Mouse (Mus musculus) embryonic facial prominence, embryonic 10.5 days (tissue): Measurements from ENCODE around the gene Tada2b. TPM values are rescaled to one million over a fixed set of nuclear protein-coding genes. Genes with fewer than 3 reads are reported as not detected.

Source experiments
- DNase-seq: peaks from one replicate; pipeline ENCODE4 v3.0.0-alpha.2; 2017; ENCODE audit warnings: low spot score
- H3K27ac ChIP-seq: fragments of 300-500 bp; sonication (generic); replicated peaks from 2 replicates; pipeline ENCODE4 v1.5.1; 2016; ENCODE audit warnings: mild to moderate bottlenecking
- H3K27me3 ChIP-seq: fragments of 300-500 bp; sonication (generic); replicated peaks from 2 replicates; pipeline ENCODE4 v1.6.1; 2016; ENCODE audit warnings: low read depth, mild to moderate bottlenecking; ENCODE audit not compliant: poor library complexity, severe bottlenecking
- H3K36me3 ChIP-seq: fragments of 300-500 bp; sonication (generic); replicated peaks from 2 replicates; pipeline ENCODE4 v1.6.1; 2016; ENCODE audit warnings: mild to moderate bottlenecking, moderate library complexity
- H3K4me1 ChIP-seq: fragments of 300-500 bp; sonication (generic); 2 replicates; pipeline ENCODE4 v1.6.1; 2016
- H3K4me3 ChIP-seq: fragments of 300-500 bp; sonication (generic); 2 replicates; pipeline ENCODE4 v1.5.1; 2016; ENCODE audit warnings: mild to moderate bottlenecking, moderate library complexity
- H3K9me3 ChIP-seq: fragments of 300-500 bp; sonication (generic); 2 replicates; pipeline ENCODE4 v1.6.1; 2016; ENCODE audit warnings: mild to moderate bottlenecking
- WGBS: fragments of 180-500 bp; shearing (Covaris S2); methylation state at CpG from one replicate; pipeline ENCODE4 v1.1.7; 2016; 5-methylcytosine and 5-hydroxymethylcytosine counted together
- polyA plus RNA-seq: library from polyadenylated mRNA; unstranded; fragments of >200 nt; fragmentation: Nextera tagmentation; extraction: Ambion mirVana; gene quantifications from 2 replicates; pipeline ENCODE4 v1.2.1, GENCODE M21; 2016

Gene Tada2b
- polyA plus RNA-seq, 1 experiment from 2014 or later, result 1.3 TPM

DNA sequence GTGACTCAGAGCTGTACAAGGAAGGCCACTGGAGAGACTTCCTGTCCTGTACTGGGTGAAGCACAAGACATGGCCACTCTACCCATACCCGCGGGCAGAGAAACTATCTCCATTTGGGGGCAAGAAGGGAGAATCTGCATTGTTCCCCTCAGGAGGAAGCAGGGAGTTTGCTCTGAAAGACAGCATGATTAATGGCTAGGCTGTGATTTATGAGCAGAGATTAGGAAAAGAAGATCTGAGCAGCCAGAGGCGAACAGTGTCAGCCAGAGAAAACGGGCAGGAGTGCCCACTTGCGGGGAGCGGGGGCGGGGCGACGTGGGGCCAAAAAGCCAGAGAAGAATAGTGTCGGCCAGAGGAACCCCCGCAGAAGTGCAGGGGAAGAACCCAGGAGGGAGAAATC, 56.3 kb downstream of the Tada2b start:
- WGBS, result 64% methylated on average over 11 of the region's 11 CpGs
- Histone ChIP-seq H3K27ac (no peak overlapping the region), H3K4me1 (peaks cover 21% of the 10 kb centered on the region), H3K36me3 (no peaks in the 10 kb centered on the region), H3K4me3 (no peak overlapping the region), H3K27me3 (no peaks in the 10 kb centered on the region), H3K9me3 (no peaks in the 10 kb centered on the region)
- DNase-seq, result no peak

DNA sequence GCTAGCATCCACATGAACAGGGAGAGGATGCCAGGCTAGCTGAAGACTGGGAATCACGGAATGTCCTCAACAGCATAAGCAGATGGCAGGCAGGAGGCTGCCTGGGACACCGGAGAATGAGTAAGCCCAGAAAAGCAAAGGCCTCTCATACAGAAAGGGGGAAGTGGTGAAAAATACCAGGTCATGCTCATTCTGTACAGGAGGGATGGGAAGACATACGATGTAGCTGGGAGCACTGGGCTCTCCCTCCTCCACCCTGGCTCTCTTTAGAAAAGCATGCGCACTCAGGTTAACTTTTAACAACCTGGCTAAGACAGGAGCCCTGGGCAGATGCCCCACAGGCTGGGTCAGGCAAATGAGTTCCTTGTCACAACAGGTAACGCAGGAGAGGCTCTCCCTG, 57.7 kb downstream of the Tada2b start:
- 84% methylated on average over 5 of the region's 5 CpGs for WGBS
- Histone ChIP-seq H3K4me3 (no peak overlapping the region), H3K9me3 (no peaks in the 10 kb centered on the region)

DNA sequence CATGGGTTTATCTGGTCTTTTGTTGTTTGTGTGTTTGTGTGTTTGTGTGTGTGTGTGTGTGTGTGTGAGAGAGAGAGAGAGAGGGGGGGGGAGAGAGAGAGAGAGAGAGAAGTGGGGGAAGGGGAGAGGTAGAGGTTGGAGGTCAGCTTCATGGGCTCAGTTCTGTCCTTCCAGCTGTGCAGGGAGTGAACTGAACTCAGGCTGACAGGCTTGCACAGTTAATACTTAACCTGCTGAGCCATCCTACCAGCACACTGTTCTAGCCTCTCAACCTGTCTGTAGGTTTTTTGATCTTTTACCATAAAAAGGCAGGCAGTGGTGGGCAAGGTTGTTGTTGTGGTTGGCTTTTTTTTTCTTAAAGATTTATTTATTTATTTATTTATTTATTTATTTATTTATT, 59.4 kb downstream of the Tada2b start:
- H3K27me3 ChIP-seq, result no peaks in the 10 kb centered on the region
- DNase-seq, result no peak
- H3K4me3 ChIP-seq, result no peak overlapping the region
- peaks cover 7% of the 10 kb centered on the region for H3K4me1 ChIP-seq
- H3K27ac ChIP-seq, result no peak overlapping the region
- H3K36me3 ChIP-seq, result no peaks in the 10 kb centered on the region
- no peaks in the 10 kb centered on the region for H3K9me3 ChIP-seq

More for the DNA sequence above, 57.7 kb downstream of the Tada2b start:
- Histone ChIP-seq H3K4me1 (peaks cover 17% of the 10 kb centered on the region), H3K36me3 (no peaks in the 10 kb centered on the region), H3K27ac (no peak overlapping the region), H3K27me3 (no peaks in the 10 kb centered on the region)
- no peak for DNase-seq

Other genes starting within 250 kb of the Tada2b start
- gene Sorcs2, start 86.1 kb downstream of the Tada2b start, polyA plus RNA-seq, result 7.0 and 8.7 TPM in 2 replicates
- gene Grpel1, start 19.3 kb downstream of the Tada2b start, polyA plus RNA-seq, result 59.8 and 62.2 TPM in 2 replicates
- gene Ccdc96, start 303 bp upstream of the Tada2b start, polyA plus RNA-seq, result 1.9 and 2.0 TPM in 2 replicates
- gene Tbc1d14, start 109.0 kb upstream of the Tada2b start, polyA plus RNA-seq, result 39.9 and 40.4 TPM in 2 replicates
- gene D5Ertd579e, start 211.7 kb upstream of the Tada2b start, polyA plus RNA-seq, result 25.7 and 28.5 TPM in 2 replicates